Mouse (Mus musculus) erythroblast, embryonic 14.5 days (primary cell): ENCODE measurements around the gene Kcnn4.

Experiments used
- GATA1 ChIP-seq: IDR thresholded peaks from 2 replicates; pipeline ENCODE4 v1.6.1; 2012; ENCODE audit warnings: low read length, inconsistent platforms, mixed read lengths
- TAL1 ChIP-seq: IDR thresholded peaks from 3 replicates; pipeline ENCODE4 v1.6.1; 2012; ENCODE audit warnings: low read length, inconsistent platforms, mixed read lengths

DNA sequence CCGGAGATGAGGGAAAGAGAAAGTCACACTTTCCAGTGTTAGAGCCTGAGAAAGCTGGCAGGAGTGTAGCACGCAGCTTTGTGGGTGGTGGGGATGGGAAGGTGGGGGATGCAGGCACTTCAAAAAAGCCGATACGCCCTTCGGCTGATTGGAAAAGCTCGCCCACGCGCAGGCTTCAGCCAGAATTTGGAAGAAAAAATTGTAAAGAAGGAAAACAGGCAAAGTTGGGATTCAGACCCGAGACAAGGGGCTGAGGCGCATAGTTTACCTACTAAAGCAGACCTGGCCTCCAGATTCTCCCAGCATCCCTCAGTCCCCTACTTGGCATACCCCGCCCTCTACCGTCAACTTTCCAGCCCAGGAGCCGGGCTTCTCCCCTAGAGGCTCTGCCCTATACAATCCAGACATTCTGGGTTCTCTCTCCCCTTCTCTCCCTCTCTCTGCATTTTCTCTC is 44.4 kb upstream of the Kcnn4 start:
- TF ChIP-seq GATA1 (no peak), TAL1 (no peak)
